Mouse (Mus musculus): ENCODE results near the gene Snapc1.

DNA sequence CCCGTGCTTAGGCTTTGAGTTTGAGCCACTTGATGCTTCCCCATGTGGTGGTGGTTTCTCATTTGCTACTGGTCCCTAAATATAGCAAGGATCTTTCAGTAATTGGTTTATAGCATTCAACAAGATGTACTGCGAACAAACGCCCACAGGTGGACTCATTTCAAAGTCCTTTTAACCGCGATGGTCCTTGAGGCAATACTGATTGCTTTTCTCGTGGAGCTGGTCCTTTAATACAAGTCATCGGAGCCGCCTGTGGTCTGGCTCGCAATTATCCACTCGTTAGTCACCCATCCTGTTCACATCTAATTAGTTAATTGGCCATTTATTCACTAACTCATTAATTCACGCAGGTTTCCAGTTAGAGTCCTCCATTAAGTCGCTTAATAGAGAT is 32.6 kb downstream of the Snapc1 start:
- TF ChIP-seq POLR2A (IDR thresholded peaks at IDR 0.05; ENCODE audit: borderline replicate concordance, insufficient read depth, low read length) (no peak), CTCF (IDR thresholded peaks at IDR 0.05; ENCODE audit: borderline replicate concordance, insufficient read depth, low read depth, low read length) (no peak)
